Mouse (Mus musculus) urinary bladder, adult 2 months (tissue): ENCODE data around the gene Lrrc2. TPM values are rescaled to one million over a fixed set of nuclear protein-coding genes. Genes with fewer than 3 reads are reported as not detected.

Experiments used
- DNase-seq: peaks from one replicate; pipeline ENCODE4 v3.0.0; 2022; ENCODE audit warnings: low spot score
- polyA plus RNA-seq: library from polyadenylated mRNA; depleted of rRNA; stranded (reverse); fragments of >200 nt; gene quantifications from 2 replicates; pipeline ENCODE4 v1.2.3, GENCODE M21; 2012

The Lrrc2 gene
- polyA plus RNA-seq, 1 experiment: 0.06 TPM

GRCm38 (mm10) chr9:110947900-110948299 lies 3.4 kb upstream of the Lrrc2 start:
- no peak for DNase-seq

- no peak for DNase-seq
Observed at GRCm38 (mm10) chr9:110948813-110949310, 2.5 kb upstream of the Lrrc2 start.

- no peak for DNase-seq
Observed at GRCm38 (mm10) chr9:110950109-110950508, 1.2 kb upstream of the Lrrc2 start.

GRCm38 (mm10) chr9:110951866-110952265 lies 521 bp downstream of the Lrrc2 start:
- no peak for DNase-seq

GRCm38 (mm10) chr9:110952398-110952797 lies 1.1 kb downstream of the Lrrc2 start:
- no peak for DNase-seq

- DNase-seq: no peak
Observed at GRCm38 (mm10) chr9:110952931-110953549, 1.7 kb downstream of the Lrrc2 start.

GRCm38 (mm10) chr9:110953550-110954461 lies 2.5 kb downstream of the Lrrc2 start:
- DNase-seq: peak; percentile 25

GRCm38 (mm10) chr9:110954681-110955445 lies 3.5 kb downstream of the Lrrc2 start:
- DNase-seq: no peak

- no peak for DNase-seq
Observed at GRCm38 (mm10) chr9:110955962-110956361, 4.6 kb downstream of the Lrrc2 start.

GRCm38 (mm10) chr9:110959669-110960068 lies 8.3 kb downstream of the Lrrc2 start:
- DNase-seq: no peak

GRCm38 (mm10) chr9:110960230-110961149 lies 9.1 kb downstream of the Lrrc2 start:
- DNase-seq: no peak

GRCm38 (mm10) chr9:110961386-110961785 lies 10.0 kb downstream of the Lrrc2 start:
- no peak for DNase-seq

- DNase-seq: no peak
Observed at GRCm38 (mm10) chr9:110963566-110964115, 12.3 kb downstream of the Lrrc2 start.

GRCm38 (mm10) chr9:110965062-110965909 lies 13.9 kb downstream of the Lrrc2 start:
- DNase-seq: no peak

- DNase-seq: no peak
Observed at GRCm38 (mm10) chr9:110965910-110966231, 14.5 kb downstream of the Lrrc2 start.

- DNase-seq: no peak
Observed at GRCm38 (mm10) chr9:110979411-110979810, 28.1 kb downstream of the Lrrc2 start.

- no peak for DNase-seq
Observed at GRCm38 (mm10) chr9:110982351-110982750, 31.0 kb downstream of the Lrrc2 start.

GRCm38 (mm10) chr9:110984096-110984495 lies 32.8 kb downstream of the Lrrc2 start:
- DNase-seq: no peak

GRCm38 (mm10) chr9:110985541-110985940 lies 34.2 kb downstream of the Lrrc2 start:
- DNase-seq: no peak

GRCm38 (mm10) chr9:110985951-110986350 lies 34.6 kb downstream of the Lrrc2 start:
- no peak for DNase-seq
